Mouse (Mus musculus) midbrain, embryonic 16.5 days (tissue): Measurements from ENCODE around the gene Lrrc36. TPM values are rescaled to one million over a fixed set of nuclear protein-coding genes. Genes with fewer than 3 reads are reported as not detected.

ENCODE experiments used
- ATAC-seq: fragments of 200-750 bp; cut with Nextera tagmentation; 2 replicates; pipeline ENCODE4 v1.8.0; 2017; ENCODE audit warnings: moderate TSS enrichment
- H3K27ac ChIP-seq: fragments of 300-500 bp; sonication (generic); 2 replicates; pipeline ENCODE4 v1.5.1; 2014; ENCODE audit warnings: mild to moderate bottlenecking, low read length, mixed read lengths
- H3K27me3 ChIP-seq: fragments of 300-500 bp; sonication (generic); 2 replicates; pipeline ENCODE4 v1.6.1; 2014; ENCODE audit warnings: low read depth, low read length, mixed read lengths; ENCODE audit not compliant: control insufficient read depth, insufficient read depth
- H3K36me3 ChIP-seq: fragments of 300-500 bp; sonication (generic); 2 replicates; pipeline ENCODE4 v1.6.1; 2014; ENCODE audit warnings: mild to moderate bottlenecking, low read length, moderate library complexity, mixed read lengths; ENCODE audit not compliant: control insufficient read depth, insufficient read depth
- H3K4me1 ChIP-seq: fragments of 300-500 bp; sonication (generic); 2 replicates; pipeline ENCODE4 v1.6.1; 2014; ENCODE audit warnings: mild to moderate bottlenecking, low read length, mixed read lengths; ENCODE audit not compliant: control insufficient read depth, insufficient read depth
- H3K4me2 ChIP-seq: fragments of 300-500 bp; sonication (generic); 2 replicates; pipeline ENCODE4 v1.6.1; 2014; ENCODE audit warnings: mild to moderate bottlenecking, low read length, mixed read lengths
- H3K4me3 ChIP-seq: fragments of 300-500 bp; sonication (generic); 2 replicates; pipeline ENCODE4 v1.5.1; 2014; ENCODE audit warnings: low read depth, mild to moderate bottlenecking, low read length, moderate library complexity, mixed read lengths
- H3K9ac ChIP-seq: fragments of 300-500 bp; sonication (generic); 2 replicates; pipeline ENCODE4 v1.6.1; 2014; ENCODE audit warnings: low read depth, low read length, mixed read lengths
- H3K9me3 ChIP-seq: fragments of 300-500 bp; sonication (generic); replicated peaks from 2 replicates; pipeline ENCODE4 v1.6.1; 2014; ENCODE audit warnings: mild to moderate bottlenecking, low read length, mixed read lengths; ENCODE audit not compliant: control insufficient read depth, poor library complexity, severe bottlenecking
- WGBS: fragments of 180-500 bp; shearing (Covaris S2); extraction: QIAGEN DNeasy Blood & Tissue Kit; methylation state at CpG from one replicate; pipeline ENCODE4 v1.1.7; 2014; 5-methylcytosine and 5-hydroxymethylcytosine counted together
- polyA plus RNA-seq: library from polyadenylated mRNA; unstranded; fragments of >200 nt; fragmentation: Nextera tagmentation; extraction: Ambion mirVana; gene quantifications from 2 replicates; pipeline ENCODE4 v1.2.1, GENCODE M21; 2015

Gene Lrrc36
- polyA plus RNA-seq, 1 experiment from 2014 or later: 0.85 TPM

GRCm38 (mm10) chr8:105389096-105389495 lies 24.3 kb upstream of the Lrrc36 start:
- ATAC-seq: no peak
- WGBS: 77% methylated on average over 6 of the region's 6 CpGs
- Histone ChIP-seq H3K4me3 (no peak overlapping the region), H3K36me3 (no peaks in the 10 kb centered on the region), H3K9me3 (no peaks in the 10 kb centered on the region), H3K4me2 (no peak overlapping the region), H3K4me1 (no peaks in the 10 kb centered on the region), H3K27ac (no peak overlapping the region), H3K27me3 (no peaks in the 10 kb centered on the region), H3K9ac (no peak overlapping the region)

DNA sequence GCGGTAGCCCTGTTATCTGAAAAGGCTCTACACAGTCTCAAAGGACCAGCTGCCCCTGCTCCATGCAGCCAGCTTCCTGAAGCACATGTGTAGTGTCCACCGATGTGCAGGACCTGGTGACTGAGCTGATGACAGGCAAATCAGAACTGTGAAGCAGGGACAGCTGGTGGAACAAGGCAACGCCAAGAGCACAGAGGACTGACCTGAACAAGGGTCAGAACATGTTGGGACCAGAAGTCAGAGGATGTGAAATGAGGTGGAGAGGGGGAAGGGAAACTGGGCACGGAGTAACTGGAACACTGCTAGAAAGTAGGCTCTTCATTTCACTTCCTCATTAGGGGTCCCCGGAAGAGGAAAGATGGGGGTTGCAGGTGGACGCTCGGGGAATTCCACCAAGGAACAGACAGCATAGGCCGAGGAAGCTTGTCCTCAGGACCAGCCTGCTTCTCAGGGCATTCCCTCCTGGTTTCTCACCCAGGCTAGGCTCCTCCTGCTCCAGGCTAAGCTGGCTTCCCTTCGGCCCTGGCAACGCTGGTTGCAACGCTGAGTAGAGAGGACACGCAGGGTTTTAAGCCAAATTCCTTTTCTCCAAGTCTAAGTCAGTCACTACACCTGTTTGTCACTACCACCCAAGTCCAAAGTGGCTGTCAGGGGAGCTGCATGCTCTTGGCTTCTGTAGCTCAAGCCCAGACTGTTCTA lies 20.1 kb upstream of the Lrrc36 start:
- no peaks in the 10 kb centered on the region for H3K4me1 ChIP-seq
- no peak overlapping the region for H3K4me2 ChIP-seq
- ATAC-seq: no peak
- H3K4me3 ChIP-seq: no peak overlapping the region
- no peak overlapping the region for H3K27ac ChIP-seq
- WGBS: 89% methylated on average over 12 of the region's 12 CpGs
- no peaks in the 10 kb centered on the region for H3K9me3 ChIP-seq
- H3K9ac ChIP-seq: no peak overlapping the region
- H3K27me3 ChIP-seq: no peaks in the 10 kb centered on the region; the same call in 1 of the 2 replicates
- no peaks in the 10 kb centered on the region for H3K36me3 ChIP-seq

GRCm38 (mm10) chr8:105393915-105394314 lies 19.5 kb upstream of the Lrrc36 start:
- ATAC-seq: no peak
- H3K36me3 ChIP-seq: no peaks in the 10 kb centered on the region
- no peak overlapping the region for H3K27ac ChIP-seq
- H3K9me3 ChIP-seq: no peaks in the 10 kb centered on the region
- no peak overlapping the region for H3K4me3 ChIP-seq
- 73% methylated on average over 7 of the region's 7 CpGs for WGBS
- no peaks in the 10 kb centered on the region for H3K4me1 ChIP-seq
- H3K27me3 ChIP-seq: no peaks in the 10 kb centered on the region; the same call in 1 of the 2 replicates
- no peak overlapping the region for H3K4me2 ChIP-seq
- H3K9ac ChIP-seq: no peak overlapping the region

DNA sequence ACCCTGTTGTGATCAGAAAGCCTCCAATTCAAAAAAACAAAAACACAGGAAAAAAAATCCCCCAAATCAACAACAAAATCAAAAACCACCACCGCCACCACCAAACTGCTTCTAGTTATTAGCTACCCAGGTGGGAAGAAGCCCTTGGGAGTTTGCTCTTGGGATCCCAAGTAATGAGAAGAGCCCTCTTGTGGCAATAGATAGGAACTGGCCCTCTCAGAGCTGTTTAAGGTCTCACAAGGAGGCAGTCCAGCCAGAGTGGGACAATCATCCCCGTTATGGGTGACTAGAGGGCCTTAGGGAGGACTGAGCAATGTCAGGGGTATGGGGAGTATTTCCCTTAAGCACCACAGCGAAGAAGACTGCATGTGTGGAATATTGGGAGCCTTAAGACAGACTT lies 15.6 kb upstream of the Lrrc36 start:
- Histone ChIP-seq H3K27me3 (no peaks in the 10 kb centered on the region; the same call in 1 of the 2 replicates), H3K9ac (no peak overlapping the region)
- 39% methylated on average over 3 of the region's 3 CpGs for WGBS

DNA sequence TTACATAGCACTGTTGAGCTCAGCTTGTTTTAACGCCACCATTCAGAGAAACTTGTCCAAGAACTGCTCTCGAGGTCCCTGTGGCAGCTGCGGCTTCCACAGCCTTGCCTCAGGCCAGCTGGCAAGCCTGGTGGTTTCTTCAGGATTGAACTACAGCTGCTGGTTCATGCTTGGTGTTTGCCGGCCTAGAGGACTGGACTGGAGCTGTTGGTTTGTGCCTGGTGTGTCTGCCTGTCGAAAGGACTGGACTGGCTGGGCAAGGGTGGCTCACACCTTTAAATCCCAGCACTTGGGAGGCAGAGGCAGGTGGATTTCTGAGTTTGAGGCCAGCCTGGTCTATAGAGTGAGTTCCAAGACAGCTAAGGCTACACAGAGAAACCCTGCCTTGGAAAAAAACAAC lies 13.4 kb upstream of the Lrrc36 start:
- Histone ChIP-seq H3K9ac (no peak overlapping the region), H3K4me2 (no peak overlapping the region), H3K36me3 (no peaks in the 10 kb centered on the region), H3K27ac (no peak overlapping the region), H3K9me3 (no peaks in the 10 kb centered on the region), H3K27me3 (no peaks in the 10 kb centered on the region; the same call in 1 of the 2 replicates), H3K4me3 (no peak overlapping the region), H3K4me1 (no peaks in the 10 kb centered on the region)
- WGBS: 84% methylated on average over 5 of the region's 5 CpGs
- no peak for ATAC-seq

More for the DNA sequence above, 15.6 kb upstream of the Lrrc36 start:
- Histone ChIP-seq H3K4me3 (no peak overlapping the region), H3K36me3 (no peaks in the 10 kb centered on the region), H3K9me3 (no peaks in the 10 kb centered on the region), H3K27ac (no peak overlapping the region), H3K4me2 (no peak overlapping the region), H3K4me1 (no peaks in the 10 kb centered on the region)
- ATAC-seq: no peak

DNA sequence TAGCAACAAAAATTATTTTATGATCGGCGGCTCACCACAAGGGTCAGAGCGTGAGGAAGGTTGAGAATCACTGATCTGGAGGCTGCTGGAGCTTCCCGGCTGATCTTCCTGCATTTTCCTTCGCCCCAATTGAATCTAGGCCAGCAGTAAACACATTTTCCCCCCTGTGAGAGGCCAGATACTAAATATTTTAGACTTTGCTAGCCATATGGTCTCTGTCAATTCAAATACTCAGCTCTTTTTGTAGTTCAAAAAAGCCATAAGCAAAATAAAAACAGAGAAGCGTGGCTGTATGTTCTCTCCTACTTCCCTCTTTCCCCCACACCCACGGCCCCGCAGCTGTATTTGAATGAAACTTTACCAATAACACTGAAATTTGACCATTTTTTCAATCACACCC lies 9.9 kb upstream of the Lrrc36 start:
- Histone ChIP-seq H3K9ac (no peak overlapping the region), H3K36me3 (no peaks in the 10 kb centered on the region), H3K4me3 (no peak overlapping the region), H3K4me2 (no peak overlapping the region), H3K4me1 (no peaks in the 10 kb centered on the region), H3K27ac (no peak overlapping the region), H3K9me3 (no peaks in the 10 kb centered on the region), H3K27me3 (no peaks in the 10 kb centered on the region)
- no peak for ATAC-seq
- WGBS: 94% methylated on average over 8 of the region's 8 CpGs

DNA sequence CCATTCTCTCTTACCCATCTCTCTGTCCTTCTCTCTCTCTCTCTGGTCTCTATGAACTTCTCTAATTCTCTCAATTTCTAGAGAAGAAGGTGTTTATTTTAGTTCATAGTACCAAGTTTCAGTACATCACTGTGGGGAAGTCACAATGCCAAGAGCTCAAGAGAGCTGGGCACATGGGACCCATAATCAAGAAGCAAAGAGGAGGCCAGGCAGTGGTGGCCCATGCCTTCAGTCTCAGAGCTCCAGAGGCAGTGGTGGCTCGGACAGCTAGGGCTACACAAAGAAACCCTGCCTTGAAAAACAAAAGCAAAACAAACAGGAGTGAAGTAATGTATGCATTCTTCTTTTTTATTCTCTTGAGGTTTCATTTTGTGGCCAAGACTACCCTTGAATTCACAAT lies 8.9 kb upstream of the Lrrc36 start:
- ATAC-seq: no peak
- H3K9ac ChIP-seq: no peak overlapping the region
- no peaks in the 10 kb centered on the region for H3K9me3 ChIP-seq

DNA sequence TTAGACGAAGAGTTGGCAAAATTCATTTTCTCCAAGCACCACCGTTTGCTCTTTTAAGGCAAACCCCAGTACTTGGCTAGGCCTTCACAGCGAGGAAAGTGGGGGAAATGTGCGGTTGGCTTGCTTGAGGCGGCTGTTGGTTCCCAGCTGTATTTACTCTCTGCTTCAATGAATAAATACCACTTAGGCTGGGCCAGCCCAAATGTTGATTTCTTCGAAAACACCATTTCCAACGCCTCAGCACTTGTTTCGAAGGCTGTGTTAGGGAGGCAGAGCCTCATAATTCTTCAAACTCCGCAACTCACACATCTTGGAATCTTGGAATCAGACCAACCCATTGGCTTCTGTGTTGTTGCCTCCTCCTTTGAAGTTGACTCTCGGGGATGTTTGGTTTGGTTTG lies 7.0 kb upstream of the Lrrc36 start:
- Histone ChIP-seq H3K27ac (no peak overlapping the region), H3K9me3 (no peaks in the 10 kb centered on the region), H3K4me1 (no peaks in the 10 kb centered on the region), H3K27me3 (no peaks in the 10 kb centered on the region), H3K9ac (no peak overlapping the region), H3K4me2 (no peak overlapping the region), H3K4me3 (no peak overlapping the region), H3K36me3 (no peaks in the 10 kb centered on the region)
- ATAC-seq: no peak
- 73% methylated on average over 10 of the region's 10 CpGs for WGBS

More for the DNA sequence above, 8.9 kb upstream of the Lrrc36 start:
- WGBS: 50% methylated on average over 1 of the region's 1 CpGs
- Histone ChIP-seq H3K27ac (no peak overlapping the region), H3K36me3 (no peaks in the 10 kb centered on the region), H3K27me3 (no peaks in the 10 kb centered on the region), H3K4me3 (no peak overlapping the region), H3K4me2 (no peak overlapping the region), H3K4me1 (no peaks in the 10 kb centered on the region)

GRCm38 (mm10) chr8:105408331-105408730 lies 5.0 kb upstream of the Lrrc36 start:
- Histone ChIP-seq H3K4me1 (peaks cover under 1% of the 10 kb centered on the region; the same call in 1 of the 2 replicates), H3K4me3 (no peak overlapping the region), H3K9me3 (no peaks in the 10 kb centered on the region), H3K4me2 (no peak overlapping the region), H3K27me3 (no peaks in the 10 kb centered on the region), H3K9ac (no peak overlapping the region), H3K27ac (no peak overlapping the region), H3K36me3 (no peaks in the 10 kb centered on the region)
- WGBS: 70% methylated on average over 7 of the region's 7 CpGs
- no peak for ATAC-seq
